Mouse (Mus musculus) heart, embryonic 15.5 days (tissue): Measurements from ENCODE around the gene U90926. TPM values are rescaled to one million over a fixed set of nuclear protein-coding genes. Genes with fewer than 3 reads are reported as not detected.
"Not testable (repeated sequence)": the region's sequence is repeated elsewhere in the genome, so short reads cannot be mapped to it uniquely, and the experiment has no call there.

ENCODE experiments used
- ATAC-seq: fragments of 200-750 bp; cut with Nextera tagmentation; replicated peaks from 2 replicates; pipeline ENCODE4 v1.8.0; 2017; ENCODE audit warnings: low read depth, moderate TSS enrichment; ENCODE audit not compliant: insufficient number of reproducible peaks, insufficient read depth, low FRiP score
- H3K27ac ChIP-seq: fragments of 300-500 bp; sonication (generic); 2 replicates; pipeline ENCODE4 v1.5.1; 2015; ENCODE audit warnings: mild to moderate bottlenecking, inconsistent platforms
- H3K27me3 ChIP-seq: fragments of 300-500 bp; sonication (generic); 2 replicates; pipeline ENCODE4 v1.6.1; 2015; ENCODE audit warnings: inconsistent platforms
- H3K36me3 ChIP-seq: fragments of 300-500 bp; sonication (generic); 2 replicates; pipeline ENCODE4 v1.6.1; 2015; ENCODE audit warnings: mild to moderate bottlenecking, inconsistent platforms
- H3K4me1 ChIP-seq: fragments of 300-500 bp; sonication (generic); replicated peaks from 2 replicates; pipeline ENCODE4 v1.6.1; 2015; ENCODE audit warnings: inconsistent platforms
- H3K4me2 ChIP-seq: fragments of 300-500 bp; sonication (generic); 2 replicates; pipeline ENCODE4 v1.6.1; 2015; ENCODE audit warnings: inconsistent platforms, mild to moderate bottlenecking, moderate library complexity
- H3K4me3 ChIP-seq: fragments of 300-500 bp; sonication (generic); 2 replicates; pipeline ENCODE4 v1.5.1; 2015; ENCODE audit warnings: mild to moderate bottlenecking, inconsistent platforms
- H3K9ac ChIP-seq: fragments of 300-500 bp; sonication (generic); 2 replicates; pipeline ENCODE4 v1.6.1; 2015; ENCODE audit warnings: mild to moderate bottlenecking, inconsistent platforms
- H3K9me3 ChIP-seq: fragments of 300-500 bp; sonication (generic); replicated peaks from 2 replicates; pipeline ENCODE4 v1.6.1; 2016; ENCODE audit warnings: inconsistent platforms
- WGBS: fragments of 180-500 bp; shearing (Covaris S2); methylation state at CpG from one replicate; pipeline ENCODE4 v1.1.7; 2015; ENCODE audit warnings: mixed read lengths; 5-methylcytosine and 5-hydroxymethylcytosine counted together
- polyA plus RNA-seq: library from polyadenylated mRNA; unstranded; fragments of >200 nt; fragmentation: Nextera tagmentation; extraction: Ambion mirVana; gene quantifications from 2 replicates; pipeline ENCODE4 v1.2.1, GENCODE M21; 2015

The U90926 gene
- polyA plus RNA-seq, 1 experiment from 2014 or later: not detected

GRCm38 (mm10) chr5:92212231-92212630, 3.0 kb downstream of the U90926 start:
- WGBS: 76% methylated on average over 4 of the region's 4 CpGs
- no peaks in the 10 kb centered on the region for H3K9me3 ChIP-seq
- H3K4me2 ChIP-seq: no peak overlapping the region
- no peak overlapping the region for H3K27ac ChIP-seq
- H3K36me3 ChIP-seq: no peaks in the 10 kb centered on the region
- ATAC-seq: no peak
- no peak overlapping the region for H3K4me3 ChIP-seq
- no peak overlapping the region for H3K9ac ChIP-seq
- H3K4me1 ChIP-seq: no peaks in the 10 kb centered on the region
- no peaks in the 10 kb centered on the region for H3K27me3 ChIP-seq

GRCm38 (mm10) chr5:92210205-92210604, 5.0 kb downstream of the U90926 start:
- H3K27ac ChIP-seq: no peak overlapping the region
- H3K4me3 ChIP-seq: no peak overlapping the region
- peaks cover 6% of the 10 kb centered on the region; the same call in 1 of the 2 replicates for H3K4me1 ChIP-seq
- H3K36me3 ChIP-seq: no peaks in the 10 kb centered on the region
- ATAC-seq: no peak
- WGBS: 71% methylated on average over 8 of the region's 8 CpGs
- no peak overlapping the region for H3K9ac ChIP-seq
- no peaks in the 10 kb centered on the region for H3K27me3 ChIP-seq
- no peaks in the 10 kb centered on the region for H3K9me3 ChIP-seq
- no peak overlapping the region for H3K4me2 ChIP-seq

- 87% methylated on average over 6 of the region's 6 CpGs for WGBS
- peaks cover 16% of the 10 kb centered on the region for H3K36me3 ChIP-seq
- no peaks in the 10 kb centered on the region for H3K27me3 ChIP-seq
- H3K9me3 ChIP-seq: no peaks in the 10 kb centered on the region
- ATAC-seq: no peak
- no peak overlapping the region for H3K4me3 ChIP-seq
- no peak overlapping the region for H3K27ac ChIP-seq
- peaks cover 19% of the 10 kb centered on the region for H3K4me1 ChIP-seq
- H3K9ac ChIP-seq: no peak overlapping the region
- no peak overlapping the region for H3K4me2 ChIP-seq
These were observed 9.1 kb downstream of the U90926 start for GRCm38 (mm10) chr5:92206121-92206520.

GRCm38 (mm10) chr5:92205706-92206105, 9.5 kb downstream of the U90926 start:
- Histone ChIP-seq H3K4me1 (peaks cover 19% of the 10 kb centered on the region), H3K27me3 (no peaks in the 10 kb centered on the region), H3K4me2 (no peak overlapping the region), H3K4me3 (no peak overlapping the region), H3K27ac (no peak overlapping the region), H3K9ac (no peak overlapping the region), H3K9me3 (no peaks in the 10 kb centered on the region), H3K36me3 (peaks cover 20% of the 10 kb centered on the region)
- WGBS: 88% methylated on average over 4 of the region's 5 CpGs
- no peak for ATAC-seq

GRCm38 (mm10) chr5:92205184-92205583, 10.0 kb downstream of the U90926 start:
- no peak overlapping the region for H3K4me2 ChIP-seq
- H3K27me3 ChIP-seq: no peaks in the 10 kb centered on the region
- no peaks in the 10 kb centered on the region for H3K9me3 ChIP-seq
- WGBS: 88% methylated on average over 7 of the region's 7 CpGs
- H3K4me3 ChIP-seq: no peak overlapping the region
- H3K4me1 ChIP-seq: peaks cover 19% of the 10 kb centered on the region
- no peak for ATAC-seq
- H3K27ac ChIP-seq: no peak overlapping the region
- peaks cover 24% of the 10 kb centered on the region for H3K36me3 ChIP-seq
- no peak overlapping the region for H3K9ac ChIP-seq

- no peak overlapping the region for H3K9ac ChIP-seq
- no peak overlapping the region for H3K4me3 ChIP-seq
- ATAC-seq: peak; percentile 75
- H3K36me3 ChIP-seq: peaks cover 31% of the 10 kb centered on the region
- peaks cover 19% of the 10 kb centered on the region for H3K4me1 ChIP-seq
- H3K27me3 ChIP-seq: no peaks in the 10 kb centered on the region
- no peak overlapping the region for H3K4me2 ChIP-seq
- 40% methylated on average over 6 of the region's 6 CpGs for WGBS
- no peak overlapping the region for H3K27ac ChIP-seq
- H3K9me3 ChIP-seq: no peaks in the 10 kb centered on the region
These were observed 10.8 kb downstream of the U90926 start for GRCm38 (mm10) chr5:92204162-92205036.

GRCm38 (mm10) chr5:92198266-92198665, 16.9 kb downstream of the U90926 start:
- H3K9ac ChIP-seq: no peak overlapping the region
- no peak for ATAC-seq
- H3K36me3 ChIP-seq: peaks cover 75% of the 10 kb centered on the region
- H3K9me3 ChIP-seq: no peaks in the 10 kb centered on the region
- no peak overlapping the region for H3K4me3 ChIP-seq
- no peak overlapping the region for H3K27ac ChIP-seq
- no peaks in the 10 kb centered on the region for H3K27me3 ChIP-seq
- 75% methylated on average over 8 of the region's 8 CpGs for WGBS
- no peaks in the 10 kb centered on the region; the same call in 1 of the 2 replicates for H3K4me1 ChIP-seq
- no peak overlapping the region for H3K4me2 ChIP-seq

- Histone ChIP-seq H3K4me2 (no peak overlapping the region), H3K9me3 (no peaks in the 10 kb centered on the region), H3K27me3 (no peaks in the 10 kb centered on the region), H3K4me1 (no peaks in the 10 kb centered on the region; the same call in 1 of the 2 replicates), H3K27ac (no peak overlapping the region), H3K36me3 (peaks cover 84% of the 10 kb centered on the region), H3K4me3 (no peak overlapping the region), H3K9ac (no peak overlapping the region)
- no peak for ATAC-seq
- 81% methylated on average over 15 of the region's 15 CpGs for WGBS
These were observed 18.1 kb downstream of the U90926 start for GRCm38 (mm10) chr5:92196895-92197811.

GRCm38 (mm10) chr5:92195716-92196115, 19.5 kb downstream of the U90926 start:
- not testable (repeated sequence) for H3K4me1 ChIP-seq, H3K27ac ChIP-seq, H3K9me3 ChIP-seq, ATAC-seq, H3K4me2 ChIP-seq, H3K4me3 ChIP-seq, H3K27me3 ChIP-seq, H3K9ac ChIP-seq
- H3K36me3 ChIP-seq: peaks cover 77% of the 10 kb centered on the region
- WGBS: 48% methylated on average over 2 of the region's 2 CpGs

- no peaks in the 10 kb centered on the region for H3K4me1 ChIP-seq
- no peak overlapping the region for H3K27ac ChIP-seq
- H3K9me3 ChIP-seq: no peaks in the 10 kb centered on the region
- 86% methylated on average over 7 of the region's 7 CpGs for WGBS
- H3K27me3 ChIP-seq: no peaks in the 10 kb centered on the region
- no peak for ATAC-seq
- no peak overlapping the region for H3K9ac ChIP-seq
- peaks cover 62% of the 10 kb centered on the region for H3K36me3 ChIP-seq
- no peak overlapping the region for H3K4me2 ChIP-seq
- H3K4me3 ChIP-seq: no peak overlapping the region
These were observed 26.2 kb downstream of the U90926 start for GRCm38 (mm10) chr5:92188881-92189483.
